Mouse (Mus musculus) monocyte, adult 5-6 weeks (primary cell): Measurements from ENCODE around the gene Epop. TPM values are rescaled to one million over a fixed set of nuclear protein-coding genes. Genes with fewer than 3 reads are reported as not detected.

ENCODE experiments used
- ATAC-seq: fragments of 153-309, 156-312 bp; replicated peaks from 2 replicates; pipeline ENCODE4 v1.8.0; 2017; ENCODE audit warnings: mild to moderate bottlenecking; ENCODE audit not compliant: low TSS enrichment, insufficient number of reproducible peaks, severe bottlenecking, poor library complexity, low FRiP score
- total RNA-seq: library from RNA; stranded (forward); fragments of 200-1000, 200-491, 200-594 nt; gene quantifications from 3 replicates; pipeline ENCODE4 v1.2.3, GENCODE M21; 2017

Epop gene
- total RNA-seq = 0.75 to 1.8 TPM (median 0.95 TPM) in 3 replicates

- peak; percentile 66; the same call in 1 of the 2 replicates for ATAC-seq
Observed at GRCm38 (mm10) chr11:97629576-97629975, at the start of gene Epop. Gene Epop, minus strand, starts transcription at chr11:97629702.

GRCm38 (mm10) chr11:97678301-97678700 is 48.8 kb upstream of the Epop start:
- no peak for ATAC-seq

- no peak for ATAC-seq
Observed at GRCm38 (mm10) chr11:97677842-97678241, 48.3 kb upstream of the Epop start.

- ATAC-seq = no peak
Observed at GRCm38 (mm10) chr11:97677381-97677780, 47.9 kb upstream of the Epop start.

- no peak for ATAC-seq
Observed at GRCm38 (mm10) chr11:97676050-97676754, 46.7 kb upstream of the Epop start.

- ATAC-seq = no peak
Observed at GRCm38 (mm10) chr11:97673148-97673547, 43.6 kb upstream of the Epop start.

GRCm38 (mm10) chr11:97671177-97671527 is 41.6 kb upstream of the Epop start:
- no peak for ATAC-seq

GRCm38 (mm10) chr11:97670234-97671176 is 41.0 kb upstream of the Epop start:
- no peak for ATAC-seq

- ATAC-seq = no peak
Observed at GRCm38 (mm10) chr11:97669829-97670228, 40.3 kb upstream of the Epop start.

- no peak for ATAC-seq
Observed at GRCm38 (mm10) chr11:97669268-97669667, 39.8 kb upstream of the Epop start.

GRCm38 (mm10) chr11:97668160-97668559 is 38.7 kb upstream of the Epop start:
- ATAC-seq = no peak

GRCm38 (mm10) chr11:97666794-97667193 is 37.3 kb upstream of the Epop start:
- no peak for ATAC-seq

GRCm38 (mm10) chr11:97666221-97666620 is 36.7 kb upstream of the Epop start:
- no peak for ATAC-seq

GRCm38 (mm10) chr11:97665431-97665830 is 35.9 kb upstream of the Epop start:
- ATAC-seq = no peak

- ATAC-seq = no peak
Observed at GRCm38 (mm10) chr11:97664771-97665240, 35.3 kb upstream of the Epop start.

GRCm38 (mm10) chr11:97664339-97664665 is 34.8 kb upstream of the Epop start:
- ATAC-seq = no peak

- no peak for ATAC-seq
Observed at GRCm38 (mm10) chr11:97663528-97664338, 34.2 kb upstream of the Epop start.

GRCm38 (mm10) chr11:97662893-97663527 is 33.5 kb upstream of the Epop start, which contains the start of gene Mllt6:
Gene Mllt6, plus strand, starts transcription at chr11:97663414.
- no peak for ATAC-seq
